Mouse (Mus musculus) limb, embryonic 15.5 days (tissue): ENCODE data around the gene Ifna13. TPM values are rescaled to one million over a fixed set of nuclear protein-coding genes. Genes with fewer than 3 reads are reported as not detected.

Experiments used
- ATAC-seq: fragments of 200-750 bp; cut with Nextera tagmentation; 2 replicates; pipeline ENCODE4 v1.8.0; 2017; ENCODE audit warnings: low read depth, moderate TSS enrichment; ENCODE audit not compliant: insufficient number of reproducible peaks, low FRiP score, low TSS enrichment
- H3K27ac ChIP-seq: fragments of 300-500 bp; sonication (generic); 2 replicates; pipeline ENCODE4 v1.5.1; 2015; ENCODE audit warnings: moderate library complexity, mild to moderate bottlenecking, inconsistent platforms
- H3K27me3 ChIP-seq: fragments of 300-500 bp; sonication (generic); 2 replicates; pipeline ENCODE4 v1.6.1; 2015; ENCODE audit warnings: inconsistent platforms
- H3K36me3 ChIP-seq: fragments of 300-500 bp; sonication (generic); 2 replicates; pipeline ENCODE4 v1.6.1; 2015; ENCODE audit warnings: inconsistent platforms
- H3K4me1 ChIP-seq: fragments of 300-500 bp; sonication (generic); 2 replicates; pipeline ENCODE4 v1.6.1; 2015; ENCODE audit warnings: inconsistent platforms
- H3K4me2 ChIP-seq: fragments of 300-500 bp; sonication (generic); 2 replicates; pipeline ENCODE4 v1.6.1; 2015; ENCODE audit warnings: mild to moderate bottlenecking, inconsistent platforms
- H3K4me3 ChIP-seq: fragments of 300-500 bp; sonication (generic); 2 replicates; pipeline ENCODE4 v1.5.1; 2015; ENCODE audit warnings: mild to moderate bottlenecking, inconsistent platforms
- H3K9ac ChIP-seq: fragments of 300-500 bp; sonication (generic); 2 replicates; pipeline ENCODE4 v1.6.1; 2015; ENCODE audit warnings: inconsistent platforms
- H3K9me3 ChIP-seq: fragments of 300-500 bp; sonication (generic); 2 replicates; pipeline ENCODE4 v1.6.1; 2016; ENCODE audit warnings: inconsistent platforms
- WGBS: fragments of 180-500 bp; shearing (Covaris S2); methylation state at CpG from one replicate; pipeline ENCODE4 v1.1.7; 2015; 5-methylcytosine and 5-hydroxymethylcytosine counted together
- polyA plus RNA-seq: library from polyadenylated mRNA; unstranded; fragments of >200 nt; fragmentation: Nextera tagmentation; extraction: Ambion mirVana; gene quantifications from 2 replicates; pipeline ENCODE4 v1.2.1, GENCODE M21; 2015

Ifna13 gene
- polyA plus RNA-seq, 1 experiment from 2014 or later, result not detected

DNA sequence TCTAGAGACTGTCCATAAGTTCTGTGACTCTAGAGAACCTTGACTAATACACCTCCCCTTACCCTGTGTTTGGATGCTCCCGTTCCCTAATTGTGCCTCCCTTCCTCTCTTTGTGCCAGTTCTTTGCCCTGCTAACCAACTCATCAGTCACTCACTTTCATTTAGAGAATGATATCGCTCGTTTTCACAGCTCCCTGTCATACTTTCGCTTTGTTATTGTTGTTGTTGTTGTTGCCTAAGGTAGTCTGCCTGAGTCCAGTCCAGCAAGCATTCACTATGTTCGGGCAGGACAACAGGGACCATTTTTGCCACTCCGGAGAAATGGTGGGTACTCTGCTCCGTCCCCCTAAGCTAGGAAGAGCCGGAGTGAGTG lies 3.6 kb downstream of the Ifna13 start:
- ATAC-seq, result no peak
- no peaks in the 10 kb centered on the region for H3K36me3 ChIP-seq
- H3K27me3 ChIP-seq, result no peaks in the 10 kb centered on the region
- H3K4me3 ChIP-seq, result peak overlapping the region; percentile 39
- no peaks in the 10 kb centered on the region for H3K9me3 ChIP-seq
- no peaks in the 10 kb centered on the region for H3K4me1 ChIP-seq
- no peak overlapping the region for H3K9ac ChIP-seq
- no peak overlapping the region for H3K27ac ChIP-seq
- WGBS, result 52% methylated on average over 8 of the region's 8 CpGs
- H3K4me2 ChIP-seq, result peak overlapping the region; percentile 42

GRCm38 (mm10) chr4:88634311-88634710 lies 9.9 kb downstream of the Ifna13 start, which contains the start of gene C87499:
C87499 (minus strand) TSS chr4:88634411.
- 90% methylated on average over 4 of the region's 4 CpGs for WGBS
- Histone ChIP-seq H3K4me3 (no peak within 1 kb of the TSS), H3K9me3 (no peaks in the 10 kb centered on the region), H3K4me2 (no peak within 1 kb of the TSS), H3K9ac (no peak within 1 kb of the TSS), H3K4me1 (no peaks in the 10 kb centered on the region), H3K27me3 (no peaks in the 10 kb centered on the region), H3K27ac (no peak within 1 kb of the TSS), H3K36me3 (no peaks in the 10 kb centered on the region)
- ATAC-seq, result no peak

- no peak for ATAC-seq
- no peaks in the 10 kb centered on the region for H3K36me3 ChIP-seq
Measured at GRCm38 (mm10) chr4:88603276-88603675, 41.0 kb downstream of the Ifna13 start, which contains the start of gene Ifna12. Ifna12 (minus strand) TSS chr4:88603376.

More at GRCm38 (mm10) chr4:88603276-88603675, 41.0 kb downstream of the Ifna13 start, which contains the start of gene Ifna12:
- no peak within 1 kb of the TSS for H3K9ac ChIP-seq
- no peaks in the 10 kb centered on the region for H3K4me1 ChIP-seq
- no peak within 1 kb of the TSS for H3K4me2 ChIP-seq
- no peak within 1 kb of the TSS for H3K27ac ChIP-seq
- no peaks in the 10 kb centered on the region for H3K9me3 ChIP-seq
- H3K27me3 ChIP-seq, result no peaks in the 10 kb centered on the region
- no peak within 1 kb of the TSS for H3K4me3 ChIP-seq

Other genes with a start within 250 kb of the Ifna13 start
- gene Hacd4, start 205.5 kb downstream of the Ifna13 start, polyA plus RNA-seq, result 9.1 TPM in 2 replicates
- not detected in 2 replicates for gene Ifnb1, start 121.7 kb downstream of the Ifna13 start, polyA plus RNA-seq
- not detected in 2 replicates for gene Ifna15, start 86.2 kb downstream of the Ifna13 start, polyA plus RNA-seq
- gene Ifna14, start 72.7 kb downstream of the Ifna13 start, polyA plus RNA-seq, result not detected in 2 replicates
- not detected in 2 replicates for gene Ifna9, start 52.1 kb downstream of the Ifna13 start, polyA plus RNA-seq
- not detected in 2 replicates for gene Ifna12, start 41.1 kb downstream of the Ifna13 start, polyA plus RNA-seq
- not detected in 2 replicates for gene C87499, start 10.0 kb downstream of the Ifna13 start, polyA plus RNA-seq
- gene Ifna16, start 32.5 kb upstream of the Ifna13 start, polyA plus RNA-seq, result not detected in 2 replicates
- gene Ifna2, start 39.5 kb upstream of the Ifna13 start, polyA plus RNA-seq, result not detected in 2 replicates
- gene Ifnab, start 46.9 kb upstream of the Ifna13 start, polyA plus RNA-seq, result not detected in 2 replicates
- 0.56 and 1.1 TPM in 2 replicates for gene Gm26566, start 77.3 kb upstream of the Ifna13 start, polyA plus RNA-seq
- 93.3 and 105 TPM in 2 replicates for gene Klhl9, start 78.0 kb upstream of the Ifna13 start, polyA plus RNA-seq
- not detected in 2 replicates for gene Gm13271, start 110.4 kb upstream of the Ifna13 start, polyA plus RNA-seq
- 0.36 and 0.60 TPM in 2 replicates for gene Gm13283, start 115.7 kb upstream of the Ifna13 start, polyA plus RNA-seq
- gene Gm13290, start 129.4 kb upstream of the Ifna13 start, polyA plus RNA-seq, result 0.76 and 0.87 TPM in 2 replicates
- not detected in 2 replicates for gene Gm13289, start 132.5 kb upstream of the Ifna13 start, polyA plus RNA-seq
- not detected in 2 replicates for gene Gm13272, start 135.4 kb upstream of the Ifna13 start, polyA plus RNA-seq
- gene Ifnz, start 137.7 kb upstream of the Ifna13 start, polyA plus RNA-seq, result 0.26 and 0.37 TPM in 2 replicates
- not detected in 2 replicates for gene Gm13276, start 141.2 kb upstream of the Ifna13 start, polyA plus RNA-seq
- not detected in 2 replicates for gene Gm13277, start 144.2 kb upstream of the Ifna13 start, polyA plus RNA-seq
- gene Gm13278, start 147.1 kb upstream of the Ifna13 start, polyA plus RNA-seq, result not detected in 2 replicates
- not detected in 2 replicates for gene Gm13275, start 150.0 kb upstream of the Ifna13 start, polyA plus RNA-seq
- gene Gm13279, start 152.9 kb upstream of the Ifna13 start, polyA plus RNA-seq, result not detected in 2 replicates
- gene Gm13285, start 155.2 kb upstream of the Ifna13 start, polyA plus RNA-seq, result 0.93 and 1.4 TPM in 2 replicates
- gene Gm13287, start 158.8 kb upstream of the Ifna13 start, polyA plus RNA-seq, result 0.36 TPM in 1 of 2 replicates, not detected in the other
- gene Gm13288, start 161.1 kb upstream of the Ifna13 start, polyA plus RNA-seq, result 0.15 TPM in 1 of 2 replicates, not detected in the other
- not detected in 2 replicates for gene Ifna7, start 171.8 kb upstream of the Ifna13 start, polyA plus RNA-seq
- gene Ifna11, start 175.5 kb upstream of the Ifna13 start, polyA plus RNA-seq, result not detected in 2 replicates
- not detected in 2 replicates for gene Ifna6, start 183.0 kb upstream of the Ifna13 start, polyA plus RNA-seq
- not detected in 2 replicates for gene Ifna5, start 191.1 kb upstream of the Ifna13 start, polyA plus RNA-seq
- not detected in 2 replicates for gene Ifna4, start 197.4 kb upstream of the Ifna13 start, polyA plus RNA-seq
- not detected in 2 replicates for gene Ifna1, start 205.6 kb upstream of the Ifna13 start, polyA plus RNA-seq
- gene Ifne, start 235.7 kb upstream of the Ifna13 start, polyA plus RNA-seq, result not detected in 2 replicates